Mouse (Mus musculus) liver, embryonic 14.5 days (tissue): ENCODE data around the gene Mt3. TPM values are rescaled to one million over a fixed set of nuclear protein-coding genes. Genes with fewer than 3 reads are reported as not detected.

Source experiments
- ATAC-seq: fragments of 200-750 bp; cut with Nextera tagmentation; 2 replicates; pipeline ENCODE4 v1.8.0; 2017; ENCODE audit warnings: moderate number of reproducible peaks, mild to moderate bottlenecking, moderate library complexity; ENCODE audit not compliant: insufficient read depth
- DNase-seq, 3 experiments: peaks; one replicate each; pipeline ENCODE4 v3.0.0-alpha.2; 2012 to 2013; ENCODE audit warnings: low read depth in 3 of 3, low spot score in 3 of 3
- H3K27ac ChIP-seq: fragments of 300-500 bp; sonication (generic); 2 replicates; pipeline ENCODE4 v1.5.1; 2014; ENCODE audit warnings: moderate library complexity, mild to moderate bottlenecking, control low read depth, inconsistent platforms
- H3K27me3 ChIP-seq: fragments of 300-500 bp; sonication (generic); 2 replicates; pipeline ENCODE4 v1.6.1; 2014; ENCODE audit warnings: mild to moderate bottlenecking, low read length, moderate library complexity; ENCODE audit not compliant: control insufficient read depth, insufficient read depth
- H3K36me3 ChIP-seq: fragments of 300-500 bp; sonication (generic); replicated peaks from 2 replicates; pipeline ENCODE4 v1.6.1; 2014; ENCODE audit warnings: low read depth; ENCODE audit not compliant: control insufficient read depth, insufficient read depth
- H3K4me1 ChIP-seq, 2 experiments: fragments of 200-500 bp in 1 of 2; fragments of 300-500 bp in 1 of 2; sonication (generic) in 1 of 2; replicated peaks; 2 replicates each; pipeline ENCODE4 v1.6.1; 2012 to 2014; ENCODE audit warnings: antibody characterized with exemption in 1 of 2, inconsistent platforms in 1 of 2, low read length in 1 of 2; ENCODE audit not compliant: control insufficient read depth in 2 of 2, insufficient read depth in 2 of 2
- H3K4me2 ChIP-seq: fragments of 300-500 bp; sonication (generic); 2 replicates; pipeline ENCODE4 v1.6.1; 2014; ENCODE audit warnings: low read depth, mild to moderate bottlenecking, control low read depth, moderate library complexity
- H3K4me3 ChIP-seq, 2 experiments: fragments of 200-500 bp in 1 of 2; fragments of 300-500 bp in 1 of 2; sonication (generic) in 1 of 2; 2 replicates each; pipeline ENCODE4 v1.5.1; 2012 to 2014; ENCODE audit warnings: low read depth in 2 of 2, low read length in 2 of 2, mild to moderate bottlenecking in 2 of 2, control low read depth in 1 of 2, inconsistent platforms in 1 of 2, moderate library complexity in 1 of 2; ENCODE audit not compliant: insufficient read depth in 1 of 2
- H3K9ac ChIP-seq: fragments of 300-500 bp; sonication (generic); replicated peaks from 2 replicates; pipeline ENCODE4 v1.6.1; 2014; ENCODE audit warnings: mild to moderate bottlenecking, control low read depth, moderate library complexity
- H3K9me3 ChIP-seq: fragments of 300-500 bp; sonication (generic); 2 replicates; pipeline ENCODE4 v1.6.1; 2016; ENCODE audit warnings: low read length, mixed read lengths; ENCODE audit not compliant: control insufficient read depth
- CTCF ChIP-seq: IDR thresholded peaks from 2 replicates; pipeline ENCODE4 v1.5.1; 2016; ENCODE audit warnings: antibody characterized with exemption, low read depth, control low read depth
- EP300 ChIP-seq: IDR thresholded peaks from 2 replicates; pipeline ENCODE4 v1.6.1; 2016; ENCODE audit warnings: antibody characterized with exemption, low read depth
- WGBS: fragments of 180-500 bp; shearing (Covaris S2); extraction: QIAGEN DNeasy Blood & Tissue Kit; methylation state at CpG from one replicate; pipeline ENCODE4 v1.1.7; 2014; ENCODE audit not compliant: insufficient replicate concordance; 5-methylcytosine and 5-hydroxymethylcytosine counted together
- polyA plus RNA-seq, 2 experiments: library from polyadenylated mRNA; depleted of rRNA in 1 of 2; stranded (reverse) in 1 of 2; unstranded in 1 of 2; fragments of >200 nt; fragmentation: Nextera tagmentation in 1 of 2; extraction: Ambion mirVana in 1 of 2; gene quantifications; 2 replicates each; pipeline versions ENCODE4 v1.2.1 to v1.2.3; 2012 to 2014

Mt3 gene
- polyA plus RNA-seq, 2 experiments, result 0.10 TPM; not detected in 1

DNA sequence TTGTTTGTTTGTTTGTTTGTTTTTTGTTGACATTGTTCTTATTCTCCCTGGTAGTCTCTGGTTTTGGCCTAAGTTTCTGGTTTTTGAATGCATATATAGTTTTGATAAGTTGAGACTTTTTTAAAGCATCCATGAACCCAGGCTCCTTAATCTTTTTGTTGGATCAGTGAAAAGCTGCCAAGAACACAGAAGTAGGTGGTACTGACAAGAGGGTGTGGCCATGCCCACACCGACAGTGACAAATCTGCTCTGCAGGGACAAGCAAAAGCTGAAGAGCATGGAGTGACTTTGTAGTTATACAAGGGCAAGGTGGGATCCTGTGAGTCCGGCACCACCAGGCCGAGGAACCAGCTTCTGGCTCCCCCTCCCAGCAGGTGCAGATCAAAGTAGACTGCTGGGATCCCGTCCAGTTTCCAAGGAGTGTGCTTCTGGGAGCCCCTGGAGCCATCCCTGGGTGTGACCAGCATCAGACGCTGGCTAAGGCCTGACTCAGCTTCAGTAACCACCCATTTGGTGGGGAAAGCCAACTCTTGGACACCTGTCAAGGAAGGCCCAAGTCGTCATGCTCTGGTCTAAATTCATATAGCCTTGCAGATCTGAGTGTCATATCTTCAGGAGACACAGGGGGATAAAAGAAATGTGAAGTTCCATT is 41.8 kb upstream of the Mt3 start:
- H3K36me3 ChIP-seq, result no peaks in the 10 kb centered on the region
- H3K9ac ChIP-seq, result peak overlapping the region; percentile 11; the same call in 1 of the 2 replicates
- H3K4me2 ChIP-seq, result peak overlapping the region; percentile 56
- H3K9me3 ChIP-seq, result no peaks in the 10 kb centered on the region
- peaks cover 44 to 57% of the 10 kb centered on the region in 2 experiments for H3K4me1 ChIP-seq
- H3K4me3 ChIP-seq, result no peak overlapping the region
- TF ChIP-seq CTCF (no peak), EP300 (no peak)
- 53% methylated on average over 6 of the region's 6 CpGs for WGBS
- H3K27me3 ChIP-seq, result no peaks in the 10 kb centered on the region
- H3K27ac ChIP-seq, result peak overlapping the region; percentile 94
- peak in 1 of 3 experiments; percentile 30 for DNase-seq
- peak; percentile 32; the same call in 1 of the 2 replicates for ATAC-seq

DNA sequence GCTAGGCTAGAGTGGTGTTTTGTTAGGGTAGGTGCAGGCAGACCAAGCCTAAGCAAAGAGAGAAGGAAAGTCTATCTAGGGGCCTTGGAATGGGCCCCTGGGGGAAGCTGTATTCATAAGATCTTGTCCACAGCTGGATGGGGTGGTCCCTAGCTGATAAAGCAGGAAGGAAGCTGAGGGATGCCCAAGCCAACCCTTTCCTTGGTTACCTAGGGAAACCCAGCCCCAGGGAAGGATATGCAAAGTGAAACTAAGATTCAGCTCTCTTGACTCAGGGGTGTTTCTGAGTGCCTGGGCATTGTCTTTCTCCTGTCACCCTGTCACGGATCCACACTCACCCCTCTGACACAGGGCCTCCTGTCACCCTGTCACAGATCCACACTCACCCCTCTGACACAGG is 39.0 kb upstream of the Mt3 start:
- WGBS, result 43% methylated on average over 1 of the region's 1 CpGs
- peak overlapping the region; percentile 38 for H3K9ac ChIP-seq
- no peaks in the 10 kb centered on the region for H3K27me3 ChIP-seq
- no peak overlapping the region for H3K4me3 ChIP-seq
- H3K36me3 ChIP-seq, result no peaks in the 10 kb centered on the region
- no peaks in the 10 kb centered on the region for H3K9me3 ChIP-seq
- peak overlapping the region; percentile 37 for H3K4me2 ChIP-seq
- DNase-seq (no peak), ATAC-seq (no peak)
- TF ChIP-seq EP300 (no peak), CTCF (no peak)
- H3K27ac ChIP-seq, result peak overlapping the region; percentile 53
- peaks cover 45 to 48% of the 10 kb centered on the region in 2 experiments for H3K4me1 ChIP-seq

DNA sequence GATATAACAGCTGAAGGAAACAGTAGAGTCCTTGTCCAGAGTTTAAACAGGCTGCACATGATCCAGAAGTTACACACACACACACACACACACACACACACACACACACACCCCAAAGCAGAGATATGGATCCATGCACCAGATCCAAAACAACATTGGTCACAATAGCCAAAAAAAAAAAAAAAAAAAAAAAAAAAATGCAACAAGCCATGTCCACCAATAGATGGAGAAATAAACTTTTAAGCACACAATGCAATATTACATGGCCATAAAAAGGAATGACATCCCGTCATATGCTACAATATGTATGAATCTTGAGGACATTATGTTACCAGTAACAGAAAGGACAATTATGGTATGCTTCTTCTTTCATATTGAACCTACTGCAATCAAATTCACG is 38.4 kb upstream of the Mt3 start:
- TF ChIP-seq CTCF, result no peak
- TF ChIP-seq EP300, result no peak
- H3K4me3 ChIP-seq, result no peak overlapping the region
- ATAC-seq, result no peak
- H3K27me3 ChIP-seq, result no peaks in the 10 kb centered on the region
- no peak overlapping the region for H3K4me2 ChIP-seq
- no peak for DNase-seq
- peaks cover 46 to 47% of the 10 kb centered on the region in 2 experiments for H3K4me1 ChIP-seq
- no peak overlapping the region for H3K27ac ChIP-seq
- H3K9me3 ChIP-seq, result no peaks in the 10 kb centered on the region
- H3K9ac ChIP-seq, result no peak overlapping the region; the same call in 1 of the 2 replicates
- H3K36me3 ChIP-seq, result no peaks in the 10 kb centered on the region
- 74% methylated on average over 2 of the region's 2 CpGs for WGBS

DNA sequence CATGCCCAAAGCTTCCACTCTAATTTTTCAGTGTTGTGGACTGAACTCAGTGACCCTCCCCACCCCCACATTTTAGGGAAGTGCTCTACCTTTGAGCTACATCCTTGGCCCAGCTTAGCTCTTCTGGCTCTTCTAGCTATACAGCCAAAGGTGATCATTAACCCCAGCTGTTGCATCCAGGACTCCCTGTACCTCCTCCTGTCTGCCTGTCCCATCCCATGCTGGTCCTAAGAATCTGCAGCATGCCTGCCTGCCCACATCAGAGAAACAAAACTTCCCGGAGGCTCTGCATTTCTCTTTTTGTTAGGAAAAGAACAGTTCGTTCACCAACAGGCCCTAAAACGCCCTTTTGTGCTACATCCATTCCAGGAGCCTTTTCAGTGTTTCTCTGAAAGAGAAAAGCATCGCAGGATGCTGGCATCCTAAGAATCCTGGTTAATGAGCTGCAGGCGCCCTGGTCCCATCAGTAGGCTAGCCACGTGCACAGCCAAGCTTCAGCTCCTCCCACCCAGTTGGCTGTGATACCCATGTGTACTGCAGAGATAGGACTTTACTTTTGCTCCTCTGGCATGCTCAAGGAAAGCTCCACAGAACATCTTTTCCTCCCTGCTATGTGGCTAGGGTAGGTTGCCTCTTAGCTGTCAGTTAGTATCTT is 33.5 kb upstream of the Mt3 start:
- Histone ChIP-seq H3K27me3 (no peaks in the 10 kb centered on the region), H3K9me3 (no peaks in the 10 kb centered on the region), H3K4me2 (peak overlapping the region; percentile 32), H3K4me3 (no peak overlapping the region), H3K36me3 (no peaks in the 10 kb centered on the region), H3K9ac (0 out of 2 replicates have a peak overlapping the region, but pooled peaks have one; percentile 13), H3K4me1 (peaks cover 12 to 14% of the 10 kb centered on the region in 2 experiments), H3K27ac (peak overlapping the region; percentile 13)
- peak; percentile 53 to 62 (median 56) for DNase-seq
- peak; percentile 98 for ATAC-seq
- WGBS, result 14% methylated on average over 6 of the region's 6 CpGs
- peak; percentile 76 for TF ChIP-seq EP300
- no peak for TF ChIP-seq CTCF

DNA sequence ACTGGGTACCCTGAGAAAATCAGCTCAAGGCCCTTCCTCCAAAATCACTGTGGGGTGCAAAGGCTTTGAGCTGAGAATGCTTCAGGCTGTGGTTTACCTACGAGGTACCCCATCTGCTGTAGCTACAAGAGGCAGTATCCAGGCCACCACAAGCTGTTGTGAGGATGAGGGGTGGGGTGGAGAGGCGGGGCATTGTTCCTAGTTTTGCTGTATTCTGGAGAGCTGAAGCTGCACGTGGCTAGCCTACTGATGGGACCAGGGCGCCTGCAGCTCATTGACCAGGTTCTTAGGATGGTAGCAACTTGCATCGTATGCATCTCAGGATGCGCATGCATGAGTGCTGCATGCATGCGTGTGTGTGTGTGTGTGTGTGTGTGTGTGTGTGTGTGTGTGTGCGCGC is 30.8 kb upstream of the Mt3 start:
- DNase-seq, result no peak
- Histone ChIP-seq H3K9ac (no peak overlapping the region), H3K36me3 (no peaks in the 10 kb centered on the region), H3K4me2 (no peak overlapping the region), H3K27me3 (no peaks in the 10 kb centered on the region; the same call in 1 of the 2 replicates), H3K4me3 (no peak overlapping the region), H3K27ac (no peak overlapping the region), H3K4me1 (peaks cover 12 to 14% of the 10 kb centered on the region in 2 experiments), H3K9me3 (no peaks in the 10 kb centered on the region)
- no peak for ATAC-seq
- 73% methylated on average over 9 of the region's 9 CpGs for WGBS
- TF ChIP-seq EP300 (no peak), CTCF (no peak)
